Mouse (Mus musculus): ENCODE data around the gene Gm5891. TPM values are rescaled to one million over a fixed set of nuclear protein-coding genes. Genes with fewer than 3 reads are reported as not detected.
"Not testable (repeated sequence)": the region's sequence is repeated elsewhere in the genome, so short reads cannot be mapped to it uniquely, and the experiment has no call there.

The Gm5891 gene
- total RNA-seq (2015; ENCODE audit: low replicate concordance) (not detected in 2 replicates), total RNA-seq (2017; ENCODE audit: low replicate concordance) (not detected in 2 replicates)

DNA sequence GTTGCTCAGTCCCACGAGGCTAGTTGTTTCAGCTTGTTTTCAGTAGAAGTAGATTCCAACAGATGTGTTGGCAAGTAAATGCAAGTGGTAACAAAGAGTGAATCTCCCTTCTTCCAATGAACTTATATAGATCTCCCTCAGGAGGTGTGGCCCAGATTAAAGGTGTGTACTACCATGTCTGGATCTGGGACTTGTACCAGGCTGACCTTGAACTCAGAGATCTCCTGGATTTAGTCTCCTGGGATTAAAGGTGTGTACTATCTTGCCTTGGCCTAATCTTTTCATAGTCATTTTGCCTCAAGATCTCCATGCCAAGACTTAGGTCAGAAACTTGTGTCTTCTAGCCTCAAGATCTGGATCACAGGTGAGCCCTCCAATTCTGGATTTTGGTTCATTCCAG is at the start of gene Gm5891:
Gene Gm5891, minus strand, starts transcription at position 101 of the 400 bp plus-strand sequence.
- not testable (repeated sequence) for ATAC-seq (replicated peaks; ENCODE audit: low FRiP score, poor library complexity, severe bottlenecking)

Other genes starting within 250 kb of the Gm5891 start
- not detected in 2 replicates for gene Gm4175, start 159.8 kb downstream of the Gm5891 start, total RNA-seq (2015; ENCODE audit: low replicate concordance)
- 0.42 TPM in 1 of 2 replicates, not detected in the other for gene Gm4175, start 159.8 kb downstream of the Gm5891 start, total RNA-seq (2017; ENCODE audit: low replicate concordance)
- not detected in 2 replicates for gene Gm4177, start 124.6 kb downstream of the Gm5891 start, total RNA-seq (2015; ENCODE audit: low replicate concordance)
- not detected in 2 replicates for gene Gm4177, start 124.6 kb downstream of the Gm5891 start, total RNA-seq (2017; ENCODE audit: low replicate concordance)
- gene Vmn1r135, start 88.9 kb downstream of the Gm5891 start, total RNA-seq (2015; ENCODE audit: low replicate concordance) = not detected in 2 replicates
- gene Vmn1r135, start 88.9 kb downstream of the Gm5891 start, total RNA-seq (2017; ENCODE audit: low replicate concordance) = not detected in 2 replicates
- not detected in 2 replicates for gene Gm5725, start 77.0 kb downstream of the Gm5891 start, total RNA-seq (2015; ENCODE audit: low replicate concordance)
- gene Gm5725, start 77.0 kb downstream of the Gm5891 start, total RNA-seq (2017; ENCODE audit: low replicate concordance) = not detected in 2 replicates
- gene Vmn1r137, start 73.3 kb upstream of the Gm5891 start, total RNA-seq (2015; ENCODE audit: low replicate concordance) = not detected in 2 replicates
- gene Vmn1r137, start 73.3 kb upstream of the Gm5891 start, total RNA-seq (2017; ENCODE audit: low replicate concordance) = not detected in 2 replicates
- gene Vmn1r138, start 107.6 kb upstream of the Gm5891 start, total RNA-seq (2015; ENCODE audit: low replicate concordance) = not detected in 2 replicates
- not detected in 2 replicates for gene Vmn1r138, start 107.6 kb upstream of the Gm5891 start, total RNA-seq (2017; ENCODE audit: low replicate concordance)
- gene Gm6176, start 135.0 kb upstream of the Gm5891 start, total RNA-seq (2015; ENCODE audit: low replicate concordance) = not detected in 2 replicates
- gene Gm6176, start 135.0 kb upstream of the Gm5891 start, total RNA-seq (2017; ENCODE audit: low replicate concordance) = not detected in 2 replicates
- gene Vmn1r139, start 147.8 kb upstream of the Gm5891 start, total RNA-seq (2015; ENCODE audit: low replicate concordance) = not detected in 2 replicates
- gene Vmn1r139, start 147.8 kb upstream of the Gm5891 start, total RNA-seq (2017; ENCODE audit: low replicate concordance) = not detected in 2 replicates
- gene Gm16451, start 197.0 kb upstream of the Gm5891 start, total RNA-seq (2015; ENCODE audit: low replicate concordance) = not detected in 2 replicates
- gene Gm16451, start 197.0 kb upstream of the Gm5891 start, total RNA-seq (2017; ENCODE audit: low replicate concordance) = not detected in 2 replicates
- not detected in 2 replicates for gene Gm10666, start 213.4 kb upstream of the Gm5891 start, total RNA-seq (2015; ENCODE audit: low replicate concordance)
- gene Gm10666, start 213.4 kb upstream of the Gm5891 start, total RNA-seq (2017; ENCODE audit: low replicate concordance) = not detected in 2 replicates
- gene Vmn1r142, start 242.7 kb upstream of the Gm5891 start, total RNA-seq (2015; ENCODE audit: low replicate concordance) = not detected in 2 replicates
- not detected in 2 replicates for gene Vmn1r142, start 242.7 kb upstream of the Gm5891 start, total RNA-seq (2017; ENCODE audit: low replicate concordance)